Comparison of ENCODE assay signal across 27 mouse cellular contexts in the genomic region with DNA sequence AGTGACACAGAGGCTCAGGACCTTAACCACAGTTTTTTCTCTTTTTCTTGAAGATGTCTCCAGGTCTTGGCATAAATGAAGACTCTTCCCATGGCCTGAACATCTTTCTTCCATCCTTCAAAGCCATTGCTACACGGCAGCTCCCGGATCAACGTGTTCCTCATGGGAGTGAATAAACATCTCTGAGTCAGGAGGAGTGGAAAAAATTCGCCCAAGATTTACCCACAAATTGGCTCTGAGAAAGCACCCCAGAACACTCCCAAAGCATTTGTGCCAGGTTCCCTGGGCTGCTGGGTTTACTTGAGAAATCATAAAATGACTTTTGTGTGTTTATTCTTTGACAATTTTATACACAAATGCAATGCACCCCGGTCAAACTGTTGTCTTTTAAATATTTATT. TPM values are rescaled to one million over a fixed set of nuclear protein-coding genes. Genes with fewer than 3 reads are reported as not detected.
DNase-seq lines count a peak whose midpoint lies in the region; ATAC-seq and TF ChIP-seq lines count a peak whose summit lies in the region.
"Had no signal": no experiment of that assay in that cellular context is flagged by ENCODE, and none has a peak within 500 bp of the region (broad histone marks: within the 10 kb centered on the region; RNA-seq: fewer than 3 reads in every experiment).

No protein-coding gene starts in this region.

- WGBS in midbrain, embryonic 11.5 days: 90% methylated on average over 5 of the region's 5 CpGs
- WGBS in midbrain, embryonic 15.5 days: 92% methylated on average over 5 of the region's 5 CpGs
- 65% methylated on average over 5 of the region's 5 CpGs for WGBS in stomach, postnatal 0 days

- no peak overlapping the region for H3K9ac ChIP-seq in midbrain, embryonic 11.5 days (ENCODE audit: low read length)
- H3K9ac ChIP-seq in midbrain, embryonic 15.5 days: no peak overlapping the region
- no peak overlapping the region for H3K9ac ChIP-seq in stomach, postnatal 0 days (ENCODE audit: low read length)
- H3K9ac ChIP-seq: embryonic facial prominence, embryonic 12.5 days; forebrain, embryonic 12.5 days; heart, embryonic 12.5 days; heart, embryonic 15.5 days; hindbrain, embryonic 14.5 days had no signal

- H3K27me3 ChIP-seq in midbrain, embryonic 11.5 days (ENCODE audit: control insufficient read depth, insufficient read depth, low read length): no peaks in the 10 kb centered on the region
- no peaks in the 10 kb centered on the region for H3K27me3 ChIP-seq in midbrain, embryonic 15.5 days (replicated peaks)
- no peaks in the 10 kb centered on the region for H3K27me3 ChIP-seq in stomach, postnatal 0 days (ENCODE audit: control insufficient read depth, insufficient read depth, low read length)
- H3K27me3 ChIP-seq: embryonic facial prominence, embryonic 12.5 days; heart, embryonic 12.5 days; heart, embryonic 15.5 days had no signal

- no peak overlapping the region for H3K27ac ChIP-seq in midbrain, embryonic 11.5 days (ENCODE audit: low read depth, low read length)
- no peak overlapping the region for H3K27ac ChIP-seq in midbrain, embryonic 15.5 days
- peak overlapping the region; percentile 74 for H3K27ac ChIP-seq in stomach, postnatal 0 days (replicated peaks)
- H3K27ac ChIP-seq: embryonic facial prominence, embryonic 12.5 days; forebrain, embryonic 12.5 days; heart, embryonic 15.5 days; hindbrain, embryonic 14.5 days; hindbrain, postnatal 0 days had no signal

- DNase-seq in frontal cortex, adult 2 months (ENCODE audit: extremely low spot score in 1 of 2, low spot score in 1 of 2): no peak
- DNase-seq in midbrain, embryonic 11.5 days (ENCODE audit: low spot score, missing footprints): peak; percentile 74
- DNase-seq in stomach, postnatal 0 days (ENCODE audit: low spot score): no peak
- no peak for DNase-seq in right cerebral cortex, postnatal 25 days
- DNase-seq: adrenal gland, adult 2 months; adrenal gland, postnatal 14 days; B cell, adult 2 months; cerebellum, adult 11-12 months; cerebellum, adult 8-10 months; cerebellum, postnatal 10 days; cerebellum, postnatal 36 days; gastrocnemius, postnatal 25 days; heart, postnatal 10 days; heart, postnatal 4 days; kidney, adult 18-20 months had no signal

- H3K4me1 ChIP-seq in midbrain, embryonic 11.5 days (ENCODE audit: control insufficient read depth, insufficient read depth, low read length): no peaks in the 10 kb centered on the region
- H3K4me1 ChIP-seq in midbrain, embryonic 15.5 days: no peaks in the 10 kb centered on the region
- no peaks in the 10 kb centered on the region for H3K4me1 ChIP-seq in stomach, postnatal 0 days (replicated peaks; ENCODE audit: control insufficient read depth, insufficient read depth)
- H3K4me1 ChIP-seq: embryonic facial prominence, embryonic 12.5 days; forebrain, embryonic 12.5 days; heart, embryonic 12.5 days; heart, embryonic 15.5 days had no signal

- TF ChIP-seq EP300 in stomach, postnatal 0 days (optimal IDR thresholded peaks at IDR 0.05): no peak

- ATAC-seq in frontal cortex, adult (ENCODE audit: low TSS enrichment): peak; percentile 22; the same call in 1 of the 2 replicates
- no peak for ATAC-seq in midbrain, embryonic 11.5 days (ENCODE audit: low FRiP score)
- no peak for ATAC-seq in midbrain, embryonic 15.5 days (replicated peaks)
- no peak for ATAC-seq in stomach, postnatal 0 days (ENCODE audit: low FRiP score, low TSS enrichment)
- ATAC-seq: forebrain, embryonic 16.5 days; hindbrain, postnatal 0 days; inflammation-experienced regulatory T-cells, adult 6 months; intestine, embryonic 16.5 days had no signal

- H3K4me3 ChIP-seq in midbrain, embryonic 11.5 days (ENCODE audit: low read depth, low read length): no peak overlapping the region
- H3K4me3 ChIP-seq in midbrain, embryonic 15.5 days: no peak overlapping the region
- no peak overlapping the region for H3K4me3 ChIP-seq in stomach, postnatal 0 days (ENCODE audit: low read depth, low read length)
- H3K4me3 ChIP-seq: embryonic facial prominence, embryonic 12.5 days; erythroblast, embryonic 14.5 days; forebrain, embryonic 12.5 days; heart, embryonic 12.5 days; heart, embryonic 15.5 days had no signal

- H3K9me3 ChIP-seq in midbrain, embryonic 11.5 days (ENCODE audit: control insufficient read depth, low read length): no peaks in the 10 kb centered on the region
- no peaks in the 10 kb centered on the region for H3K9me3 ChIP-seq in midbrain, embryonic 15.5 days
- no peaks in the 10 kb centered on the region for H3K9me3 ChIP-seq in stomach, postnatal 0 days (ENCODE audit: control insufficient read depth, low read length)
- H3K9me3 ChIP-seq: embryonic facial prominence, embryonic 12.5 days; forebrain, embryonic 12.5 days; heart, embryonic 15.5 days had no signal

- no peak overlapping the region for H3K4me2 ChIP-seq in midbrain, embryonic 11.5 days
- H3K4me2 ChIP-seq in midbrain, embryonic 15.5 days: no peak overlapping the region
- H3K4me2 ChIP-seq in stomach, postnatal 0 days (replicated peaks; ENCODE audit: low read depth): no peak overlapping the region
- H3K4me2 ChIP-seq: embryonic facial prominence, embryonic 12.5 days; forebrain, embryonic 12.5 days; heart, embryonic 12.5 days; heart, embryonic 15.5 days; hindbrain, embryonic 14.5 days had no signal

- no peak for TF ChIP-seq CTCF in stomach, postnatal 0 days (IDR thresholded peaks at IDR 0.05; ENCODE audit: low read depth)

- no peaks in the 10 kb centered on the region for H3K36me3 ChIP-seq in midbrain, embryonic 11.5 days (ENCODE audit: control insufficient read depth, insufficient read depth, low read length)
- H3K36me3 ChIP-seq in midbrain, embryonic 15.5 days (replicated peaks): no peaks in the 10 kb centered on the region
- H3K36me3 ChIP-seq in stomach, postnatal 0 days (ENCODE audit: control insufficient read depth, insufficient read depth, low read length): no peaks in the 10 kb centered on the region
- H3K36me3 ChIP-seq: embryonic facial prominence, embryonic 12.5 days; forebrain, embryonic 12.5 days; heart, embryonic 12.5 days; heart, embryonic 15.5 days had no signal

RNA-seq across cellular contexts. Expression of a gene that starts 20.3 kb away (rescaled TPM):
- polyA plus RNA-seq in frontal cortex, adult 2 months (2012; rRNA removed): 68.2 and 78.2 TPM in 2 replicates
- 68.5 and 76.2 TPM in 2 replicates for polyA plus RNA-seq in midbrain, embryonic 11.5 days (2014; fragmentation: Nextera tagmentation; extraction: Ambion mirVana)
- polyA plus RNA-seq in midbrain, embryonic 15.5 days (2015; fragmentation: Nextera tagmentation; extraction: Ambion mirVana): 68.7 and 69.8 TPM in 2 replicates
- 214 and 223 TPM in 2 replicates for polyA plus RNA-seq in stomach, postnatal 0 days (2015; fragmentation: Nextera tagmentation; extraction: Ambion mirVana)

RNA-seq across cellular contexts. Expression of a gene that starts 38.5 kb away (rescaled TPM):
- polyA plus RNA-seq in frontal cortex, adult 2 months (2012; rRNA removed): 26.0 and 27.2 TPM in 2 replicates
- 29.7 and 32.1 TPM in 2 replicates for polyA plus RNA-seq in midbrain, embryonic 11.5 days (2014; fragmentation: Nextera tagmentation; extraction: Ambion mirVana)
- polyA plus RNA-seq in midbrain, embryonic 15.5 days (2015; fragmentation: Nextera tagmentation; extraction: Ambion mirVana): 22.4 and 23.6 TPM in 2 replicates
- polyA plus RNA-seq in stomach, postnatal 0 days (2015; fragmentation: Nextera tagmentation; extraction: Ambion mirVana): 12.6 and 13.6 TPM in 2 replicates
